Mouse (Mus musculus) heart, adult 2 months (tissue): Measurements from ENCODE around the gene BC067074.

ENCODE experiments used
- CTCF ChIP-seq: fragments of 200-600 bp; IDR thresholded peaks from 2 replicates; pipeline ENCODE4 v1.8.1; 2022; ENCODE audit warnings: antibody characterized with exemption, mild to moderate bottlenecking, moderate library complexity
- POLR2A ChIP-seq: fragments of 200-500 bp; IDR thresholded peaks from 2 replicates; pipeline ENCODE4 v1.6.1; 2011; ENCODE audit warnings: mild to moderate bottlenecking, low read depth, low read length, control low read depth; ENCODE audit not compliant: insufficient read depth

GRCm38 (mm10) chr13:113377631-113378030 is 84.7 kb downstream of the BC067074 start:
- TF ChIP-seq CTCF, result no peak
- TF ChIP-seq POLR2A, result no peak
